Mouse (Mus musculus): ENCODE results near the gene Mfap1a. TPM values are rescaled to one million over a fixed set of nuclear protein-coding genes. Genes with fewer than 3 reads are reported as not detected.
A peak's percentile ranks its signal among the peaks of the same experiment; 100 is the strongest.
"Not testable (repeated sequence)": the region's sequence is repeated elsewhere in the genome, so short reads cannot be mapped to it uniquely, and the experiment has no call there.

Gene Mfap1a
- polyA plus RNA-seq, 1 experiment from 2014 or later = 19.4 TPM

- Histone ChIP-seq H3K27me3 (replicated peaks; ENCODE audit: control insufficient read depth, insufficient read depth, low read length) (no peaks in the 10 kb centered on the region), H3K4me3 (ENCODE audit: low read depth, low read length) (no peak overlapping the region), H3K36me3 (ENCODE audit: control insufficient read depth, insufficient read depth, low read length) (no peaks in the 10 kb centered on the region), H3K9me3 (replicated peaks; ENCODE audit: control insufficient read depth, low read length) (no peaks in the 10 kb centered on the region), H3K4me1 (ENCODE audit: control insufficient read depth, insufficient read depth, low read length) (no peaks in the 10 kb centered on the region), H3K27ac (ENCODE audit: low read depth, low read length) (no peak overlapping the region), H3K9ac (ENCODE audit: low read length) (no peak overlapping the region), H3K4me2 (ENCODE audit: low read length) (no peak overlapping the region)
- DNase-seq (ENCODE audit: low spot score) = peak; percentile 13
- 29% methylated on average over 8 of the region's 8 CpGs for WGBS
- no peak for ATAC-seq
These were observed 22.9 kb downstream of the Mfap1a start for GRCm38 (mm10) chr2:121483576-121483975.

DNA sequence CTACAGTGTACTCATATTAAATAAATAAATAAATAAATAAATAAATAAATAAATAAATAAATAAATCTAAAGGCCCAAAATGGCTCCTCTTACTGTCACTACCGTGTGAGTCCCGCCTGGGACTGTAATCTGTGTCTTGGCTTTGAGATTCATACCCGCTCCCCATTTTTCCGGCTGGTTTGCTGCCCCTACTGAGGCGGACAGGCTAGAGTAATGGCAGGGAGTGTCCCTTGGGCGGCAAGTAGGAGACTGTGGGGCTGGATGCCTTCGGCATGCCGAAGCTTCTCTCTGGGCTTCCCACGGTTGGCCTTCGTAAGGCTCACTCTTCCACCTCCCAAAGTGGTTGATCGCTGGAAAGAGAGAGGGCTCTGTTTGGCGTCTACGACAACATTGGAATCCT is 25.5 kb downstream of the Mfap1a start:
- not testable (repeated sequence) for H3K4me3 ChIP-seq (ENCODE audit: low read depth, low read length); H3K27ac ChIP-seq (ENCODE audit: low read depth, low read length); DNase-seq (ENCODE audit: low spot score); ATAC-seq; H3K9ac ChIP-seq (ENCODE audit: low read length); H3K4me2 ChIP-seq (ENCODE audit: low read length); H3K9me3 ChIP-seq (replicated peaks; ENCODE audit: control insufficient read depth, low read length); H3K4me1 ChIP-seq (ENCODE audit: control insufficient read depth, insufficient read depth, low read length); H3K27me3 ChIP-seq (replicated peaks; ENCODE audit: control insufficient read depth, insufficient read depth, low read length); H3K36me3 ChIP-seq (ENCODE audit: control insufficient read depth, insufficient read depth, low read length)
- WGBS = 87% methylated on average over 13 of the region's 13 CpGs

- ATAC-seq (no peak), DNase-seq (ENCODE audit: low spot score) (no peak)
- H3K27ac ChIP-seq (ENCODE audit: low read depth, low read length) = no peak overlapping the region
- no peaks in the 10 kb centered on the region for H3K27me3 ChIP-seq (replicated peaks; ENCODE audit: control insufficient read depth, insufficient read depth, low read length)
- H3K4me2 ChIP-seq (ENCODE audit: low read length) = no peak overlapping the region
- H3K4me1 ChIP-seq (ENCODE audit: control insufficient read depth, insufficient read depth, low read length) = no peaks in the 10 kb centered on the region
- 60% methylated on average over 3 of the region's 3 CpGs for WGBS
- no peaks in the 10 kb centered on the region for H3K9me3 ChIP-seq (replicated peaks; ENCODE audit: control insufficient read depth, low read length)
- H3K9ac ChIP-seq (ENCODE audit: low read length) = no peak overlapping the region
- H3K4me3 ChIP-seq (ENCODE audit: low read depth, low read length) = no peak overlapping the region
- no peaks in the 10 kb centered on the region for H3K36me3 ChIP-seq (ENCODE audit: control insufficient read depth, insufficient read depth, low read length)
These were observed 26.0 kb downstream of the Mfap1a start for GRCm38 (mm10) chr2:121480498-121480897.

DNA sequence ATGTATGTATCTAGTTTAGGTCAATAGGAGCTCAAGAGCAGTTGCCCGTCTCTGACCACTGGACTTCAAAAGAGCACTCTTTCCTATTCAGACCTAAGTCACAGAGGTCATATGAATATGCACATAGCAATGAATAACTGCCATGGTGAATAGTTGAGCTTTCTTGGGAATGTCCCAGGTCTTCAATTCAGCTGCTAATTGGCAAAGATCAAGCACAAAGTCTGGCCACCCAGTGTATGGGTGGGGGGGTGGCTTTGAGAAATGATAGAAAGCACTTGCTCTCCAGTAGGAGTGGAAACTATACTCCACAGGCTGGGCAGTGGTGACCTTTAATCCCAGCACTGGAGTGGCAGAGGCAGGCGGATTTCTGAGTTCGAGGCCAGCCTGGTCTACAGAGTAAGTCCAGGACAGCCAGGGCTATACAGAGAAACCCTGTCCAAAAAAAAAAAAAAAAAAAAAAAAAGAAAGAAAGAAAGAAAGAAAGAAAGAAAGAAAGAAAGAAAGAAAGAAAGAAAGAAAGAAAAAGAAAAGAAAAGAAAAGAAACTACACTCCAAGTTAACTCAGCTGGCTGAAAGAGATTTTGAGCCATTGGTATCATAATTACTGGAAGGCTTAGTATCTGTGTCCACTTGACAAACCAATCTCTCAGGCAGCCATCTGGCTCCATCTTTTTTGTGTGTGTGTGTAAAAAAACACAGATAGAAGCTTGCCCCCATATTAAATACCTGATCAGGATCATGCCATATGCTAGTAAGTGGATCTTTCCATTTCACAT is 28.8 kb downstream of the Mfap1a start:
- Histone ChIP-seq H3K27ac (ENCODE audit: low read depth, low read length) (no peak overlapping the region), H3K9me3 (replicated peaks; ENCODE audit: control insufficient read depth, low read length) (no peaks in the 10 kb centered on the region), H3K9ac (ENCODE audit: low read length) (no peak overlapping the region), H3K4me2 (ENCODE audit: low read length) (no peak overlapping the region), H3K27me3 (replicated peaks; ENCODE audit: control insufficient read depth, insufficient read depth, low read length) (no peaks in the 10 kb centered on the region), H3K4me1 (ENCODE audit: control insufficient read depth, insufficient read depth, low read length) (no peaks in the 10 kb centered on the region), H3K4me3 (ENCODE audit: low read depth, low read length) (no peak overlapping the region), H3K36me3 (ENCODE audit: control insufficient read depth, insufficient read depth, low read length) (no peaks in the 10 kb centered on the region)
- ATAC-seq (no peak), DNase-seq (ENCODE audit: low spot score) (no peak)
- 81% methylated on average over 3 of the region's 3 CpGs for WGBS

GRCm38 (mm10) chr2:121475306-121475705 is 31.2 kb downstream of the Mfap1a start:
- H3K9me3 ChIP-seq (replicated peaks; ENCODE audit: control insufficient read depth, low read length); H3K36me3 ChIP-seq (ENCODE audit: control insufficient read depth, insufficient read depth, low read length); H3K4me3 ChIP-seq (ENCODE audit: low read depth, low read length); ATAC-seq; DNase-seq (ENCODE audit: low spot score); H3K27ac ChIP-seq (ENCODE audit: low read depth, low read length); H3K27me3 ChIP-seq (replicated peaks; ENCODE audit: control insufficient read depth, insufficient read depth, low read length); H3K4me1 ChIP-seq (ENCODE audit: control insufficient read depth, insufficient read depth, low read length); H3K4me2 ChIP-seq (ENCODE audit: low read length); H3K9ac ChIP-seq (ENCODE audit: low read length): not testable (repeated sequence)
- 97% methylated on average over 2 of the region's 2 CpGs for WGBS

- Histone ChIP-seq H3K4me2 (ENCODE audit: low read length) (peak overlapping the region; percentile 54), H3K36me3 (ENCODE audit: control insufficient read depth, insufficient read depth, low read length) (peaks cover 6% of the 10 kb centered on the region; the same call in 1 of the 2 replicates), H3K27ac (ENCODE audit: low read depth, low read length) (peak overlapping the region; percentile 58; the same call in 1 of the 2 replicates), H3K9me3 (replicated peaks; ENCODE audit: control insufficient read depth, low read length) (no peaks in the 10 kb centered on the region), H3K27me3 (replicated peaks; ENCODE audit: control insufficient read depth, insufficient read depth, low read length) (no peaks in the 10 kb centered on the region), H3K4me3 (ENCODE audit: low read depth, low read length) (peak overlapping the region; percentile 53), H3K9ac (ENCODE audit: low read length) (peak overlapping the region; percentile 64), H3K4me1 (ENCODE audit: control insufficient read depth, insufficient read depth, low read length) (no peaks in the 10 kb centered on the region)
- ATAC-seq (no peak), DNase-seq (ENCODE audit: low spot score) (no peak)
- 38% methylated on average over 8 of the region's 8 CpGs for WGBS
These were observed 32.3 kb downstream of the Mfap1a start for GRCm38 (mm10) chr2:121474180-121474535.

GRCm38 (mm10) chr2:121473301-121474179 is 32.9 kb downstream of the Mfap1a start, which contains the start of gene Mfap1b:
Gene Mfap1b (minus strand): TSS chr2:121474067.
- Histone ChIP-seq H3K9ac (ENCODE audit: low read length) (peak within 1 kb of the TSS; percentile 64), H3K4me2 (ENCODE audit: low read length) (peak within 1 kb of the TSS; percentile 54), H3K27ac (ENCODE audit: low read depth, low read length) (peak within 1 kb of the TSS; percentile 58; the same call in 1 of the 2 replicates), H3K4me3 (ENCODE audit: low read depth, low read length) (peak within 1 kb of the TSS; percentile 53)
- H3K4me1 ChIP-seq (ENCODE audit: control insufficient read depth, insufficient read depth, low read length); H3K9me3 ChIP-seq (replicated peaks; ENCODE audit: control insufficient read depth, low read length); H3K36me3 ChIP-seq (ENCODE audit: control insufficient read depth, insufficient read depth, low read length); H3K27me3 ChIP-seq (replicated peaks; ENCODE audit: control insufficient read depth, insufficient read depth, low read length): not testable (repeated sequence)
- ATAC-seq = peak; percentile 99
- WGBS = 5% methylated on average over 38 of the region's 41 CpGs
- DNase-seq (ENCODE audit: low spot score) = peak; percentile 97

- DNase-seq (ENCODE audit: low spot score); H3K36me3 ChIP-seq (ENCODE audit: control insufficient read depth, insufficient read depth, low read length); H3K9ac ChIP-seq (ENCODE audit: low read length); H3K4me2 ChIP-seq (ENCODE audit: low read length); H3K9me3 ChIP-seq (replicated peaks; ENCODE audit: control insufficient read depth, low read length); ATAC-seq; H3K27ac ChIP-seq (ENCODE audit: low read depth, low read length); H3K4me1 ChIP-seq (ENCODE audit: control insufficient read depth, insufficient read depth, low read length); H3K27me3 ChIP-seq (replicated peaks; ENCODE audit: control insufficient read depth, insufficient read depth, low read length); H3K4me3 ChIP-seq (ENCODE audit: low read depth, low read length): not testable (repeated sequence)
- WGBS = 94% methylated on average over 3 of the region's 3 CpGs
These were observed 33.7 kb downstream of the Mfap1a start for GRCm38 (mm10) chr2:121472783-121473182.

GRCm38 (mm10) chr2:121468982-121469381 is 37.5 kb downstream of the Mfap1a start:
- H3K9ac ChIP-seq (ENCODE audit: low read length); DNase-seq (ENCODE audit: low spot score); ATAC-seq; H3K4me2 ChIP-seq (ENCODE audit: low read length); H3K36me3 ChIP-seq (ENCODE audit: control insufficient read depth, insufficient read depth, low read length); H3K4me3 ChIP-seq (ENCODE audit: low read depth, low read length); H3K27me3 ChIP-seq (replicated peaks; ENCODE audit: control insufficient read depth, insufficient read depth, low read length); H3K4me1 ChIP-seq (ENCODE audit: control insufficient read depth, insufficient read depth, low read length); H3K9me3 ChIP-seq (replicated peaks; ENCODE audit: control insufficient read depth, low read length); H3K27ac ChIP-seq (ENCODE audit: low read depth, low read length): not testable (repeated sequence)
- no CpG with 5 or more reads among the region's 6 CpGs for WGBS
